Mouse (Mus musculus) limb, embryonic 15.5 days (tissue): ENCODE data around the gene AI413582. TPM values are rescaled to one million over a fixed set of nuclear protein-coding genes. Genes with fewer than 3 reads are reported as not detected.

Source experiments
- ATAC-seq: fragments of 200-750 bp; cut with Nextera tagmentation; 2 replicates; pipeline ENCODE4 v1.8.0; 2017; ENCODE audit warnings: low read depth, moderate TSS enrichment; ENCODE audit not compliant: insufficient number of reproducible peaks, low FRiP score, low TSS enrichment
- H3K27ac ChIP-seq: fragments of 300-500 bp; sonication (generic); 2 replicates; pipeline ENCODE4 v1.5.1; 2015; ENCODE audit warnings: moderate library complexity, mild to moderate bottlenecking, inconsistent platforms
- H3K27me3 ChIP-seq: fragments of 300-500 bp; sonication (generic); 2 replicates; pipeline ENCODE4 v1.6.1; 2015; ENCODE audit warnings: inconsistent platforms
- H3K36me3 ChIP-seq: fragments of 300-500 bp; sonication (generic); 2 replicates; pipeline ENCODE4 v1.6.1; 2015; ENCODE audit warnings: inconsistent platforms
- H3K4me1 ChIP-seq: fragments of 300-500 bp; sonication (generic); 2 replicates; pipeline ENCODE4 v1.6.1; 2015; ENCODE audit warnings: inconsistent platforms
- H3K4me2 ChIP-seq: fragments of 300-500 bp; sonication (generic); 2 replicates; pipeline ENCODE4 v1.6.1; 2015; ENCODE audit warnings: mild to moderate bottlenecking, inconsistent platforms
- H3K4me3 ChIP-seq: fragments of 300-500 bp; sonication (generic); 2 replicates; pipeline ENCODE4 v1.5.1; 2015; ENCODE audit warnings: mild to moderate bottlenecking, inconsistent platforms
- H3K9ac ChIP-seq: fragments of 300-500 bp; sonication (generic); 2 replicates; pipeline ENCODE4 v1.6.1; 2015; ENCODE audit warnings: inconsistent platforms
- H3K9me3 ChIP-seq: fragments of 300-500 bp; sonication (generic); 2 replicates; pipeline ENCODE4 v1.6.1; 2016; ENCODE audit warnings: inconsistent platforms
- WGBS: fragments of 180-500 bp; shearing (Covaris S2); methylation state at CpG from one replicate; pipeline ENCODE4 v1.1.7; 2015; 5-methylcytosine and 5-hydroxymethylcytosine counted together
- polyA plus RNA-seq: library from polyadenylated mRNA; unstranded; fragments of >200 nt; fragmentation: Nextera tagmentation; extraction: Ambion mirVana; gene quantifications from 2 replicates; pipeline ENCODE4 v1.2.1, GENCODE M21; 2015

Gene AI413582
- polyA plus RNA-seq, 1 experiment from 2014 or later = 28.4 TPM

- no peak overlapping the region for H3K9ac ChIP-seq
- H3K27me3 ChIP-seq = no peaks in the 10 kb centered on the region
- H3K27ac ChIP-seq = no peak overlapping the region
- H3K4me1 ChIP-seq = peaks cover 62% of the 10 kb centered on the region
- H3K9me3 ChIP-seq = no peaks in the 10 kb centered on the region
- H3K36me3 ChIP-seq = no peaks in the 10 kb centered on the region
- no peak for ATAC-seq
- no peak overlapping the region for H3K4me2 ChIP-seq
- 74% methylated on average over 12 of the region's 12 CpGs for WGBS
- no peak overlapping the region for H3K4me3 ChIP-seq
Observed at GRCm38 (mm10) chr17:27559596-27559995, 6.0 kb downstream of the AI413582 start.

- Histone ChIP-seq H3K4me3 (peak overlapping the region; percentile 82; the same call in 1 of the 2 replicates), H3K9me3 (no peaks in the 10 kb centered on the region), H3K4me1 (peaks cover 63% of the 10 kb centered on the region), H3K27me3 (no peaks in the 10 kb centered on the region), H3K4me2 (peak overlapping the region; percentile 92), H3K27ac (no peak overlapping the region), H3K36me3 (no peaks in the 10 kb centered on the region), H3K9ac (no peak overlapping the region)
- ATAC-seq = no peak
- WGBS = 10% methylated on average over 5 of the region's 5 CpGs
Observed at GRCm38 (mm10) chr17:27558845-27559244, 6.7 kb downstream of the AI413582 start.

- peak overlapping the region; percentile 94 for H3K27ac ChIP-seq
- peak overlapping the region; percentile 65; the same call in 1 of the 2 replicates for H3K9ac ChIP-seq
- H3K4me3 ChIP-seq = peak overlapping the region; percentile 82
- H3K4me2 ChIP-seq = peak overlapping the region; percentile 92
- 6% methylated on average over 14 of the region's 14 CpGs for WGBS
- H3K4me1 ChIP-seq = peaks cover 63% of the 10 kb centered on the region
- H3K36me3 ChIP-seq = no peaks in the 10 kb centered on the region
- no peak for ATAC-seq
- H3K27me3 ChIP-seq = no peaks in the 10 kb centered on the region
- H3K9me3 ChIP-seq = no peaks in the 10 kb centered on the region
Observed at GRCm38 (mm10) chr17:27557927-27558661, 7.5 kb downstream of the AI413582 start.

- under 1% methylated on average over 55 of the region's 75 CpGs for WGBS
- peak overlapping the region; percentile 92 for H3K4me2 ChIP-seq
Observed at GRCm38 (mm10) chr17:27557181-27557926, 8.2 kb downstream of the AI413582 start.

GRCm38 (mm10) chr17:27556315-27557011, 9.1 kb downstream of the AI413582 start, which contains the start of gene Hmga1:
Gene Hmga1 (plus strand): TSS chr17:27556497.
- no peaks in the 10 kb centered on the region for H3K9me3 ChIP-seq
- under 1% methylated on average over 79 of the region's 79 CpGs for WGBS

More at GRCm38 (mm10) chr17:27557181-27557926, 8.2 kb downstream of the AI413582 start:
- H3K9me3 ChIP-seq = no peaks in the 10 kb centered on the region
- H3K4me1 ChIP-seq = peaks cover 66% of the 10 kb centered on the region
- H3K9ac ChIP-seq = peak overlapping the region; percentile 65
- H3K27me3 ChIP-seq = no peaks in the 10 kb centered on the region
- H3K27ac ChIP-seq = peak overlapping the region; percentile 94
- peak overlapping the region; percentile 82 for H3K4me3 ChIP-seq
- no peak for ATAC-seq
- no peaks in the 10 kb centered on the region for H3K36me3 ChIP-seq

GRCm38 (mm10) chr17:27555512-27556172, 9.9 kb downstream of the AI413582 start:
- ATAC-seq = peak; percentile 54
- Histone ChIP-seq H3K27me3 (no peaks in the 10 kb centered on the region), H3K4me1 (peaks cover 57% of the 10 kb centered on the region), H3K27ac (peak overlapping the region; percentile 94), H3K4me3 (peak overlapping the region; percentile 82), H3K9ac (peak overlapping the region; percentile 51), H3K9me3 (no peaks in the 10 kb centered on the region), H3K36me3 (no peaks in the 10 kb centered on the region), H3K4me2 (peak overlapping the region; percentile 92)
- WGBS = 0% methylated on average over 55 of the region's 55 CpGs

More at GRCm38 (mm10) chr17:27556315-27557011, 9.1 kb downstream of the AI413582 start, which contains the start of gene Hmga1:
- Histone ChIP-seq H3K4me1 (peaks cover 60% of the 10 kb centered on the region), H3K27me3 (no peaks in the 10 kb centered on the region), H3K27ac (peak within 1 kb of the TSS; percentile 94), H3K36me3 (no peaks in the 10 kb centered on the region), H3K4me2 (peak within 1 kb of the TSS; percentile 92), H3K9ac (peak within 1 kb of the TSS; percentile 65), H3K4me3 (peak within 1 kb of the TSS; percentile 82)
- ATAC-seq = peak; percentile 54; the same call in 1 of the 2 replicates

GRCm38 (mm10) chr17:27555075-27555511, 10.5 kb downstream of the AI413582 start:
- WGBS = under 1% methylated on average over 36 of the region's 39 CpGs
- peak; percentile 46 for ATAC-seq
- peaks cover 53% of the 10 kb centered on the region for H3K4me1 ChIP-seq

GRCm38 (mm10) chr17:27554062-27554960, 11.2 kb downstream of the AI413582 start:
- no peaks in the 10 kb centered on the region for H3K36me3 ChIP-seq
- H3K9ac ChIP-seq = no peak overlapping the region
- peak overlapping the region; percentile 82 for H3K4me3 ChIP-seq
- no peaks in the 10 kb centered on the region for H3K9me3 ChIP-seq
- no peak for ATAC-seq
- peak overlapping the region; percentile 94 for H3K27ac ChIP-seq
- WGBS = 51% methylated on average over 20 of the region's 20 CpGs
- no peaks in the 10 kb centered on the region for H3K27me3 ChIP-seq
- peak overlapping the region; percentile 92 for H3K4me2 ChIP-seq
- peaks cover 54% of the 10 kb centered on the region for H3K4me1 ChIP-seq

More at GRCm38 (mm10) chr17:27555075-27555511, 10.5 kb downstream of the AI413582 start:
- Histone ChIP-seq H3K27ac (peak overlapping the region; percentile 94), H3K9me3 (no peaks in the 10 kb centered on the region), H3K4me3 (peak overlapping the region; percentile 82), H3K27me3 (no peaks in the 10 kb centered on the region), H3K36me3 (no peaks in the 10 kb centered on the region), H3K9ac (peak overlapping the region; percentile 7), H3K4me2 (peak overlapping the region; percentile 92)

- Histone ChIP-seq H3K4me1 (peaks cover 36% of the 10 kb centered on the region), H3K9ac (no peak overlapping the region), H3K27ac (no peak overlapping the region), H3K4me3 (no peak overlapping the region), H3K27me3 (no peaks in the 10 kb centered on the region), H3K36me3 (no peaks in the 10 kb centered on the region), H3K9me3 (no peaks in the 10 kb centered on the region), H3K4me2 (no peak overlapping the region)
- no peak for ATAC-seq
- WGBS = 77% methylated on average over 23 of the region's 23 CpGs
Observed at GRCm38 (mm10) chr17:27552215-27553201, 13.0 kb downstream of the AI413582 start.
